Mouse (Mus musculus) midbrain, postnatal 0 days (tissue): ENCODE measurements at regions not wholly inside any gene's neighbourhood (a gene's known extent, or its start where the extent isn't known, plus 50 kb on each side); places are given as distances from the start of the nearest gene placed in this dataset.
"Not testable (repeated sequence)": the region's sequence is repeated elsewhere in the genome, so short reads cannot be mapped to it uniquely, and the experiment has no call there.

Experiments used
- ATAC-seq: fragments of 200-750 bp; cut with Nextera tagmentation; 2 replicates; pipeline ENCODE4 v1.8.0; 2017; ENCODE audit warnings: moderate number of reproducible peaks, mild to moderate bottlenecking, moderate TSS enrichment, moderate library complexity; ENCODE audit not compliant: low FRiP score
- DNase-seq: peaks from one replicate; pipeline ENCODE4 v3.0.0-alpha.2; 2015; ENCODE audit warnings: low spot score
- H3K27ac ChIP-seq: fragments of 300-500 bp; sonication (generic); 2 replicates; pipeline ENCODE4 v1.5.1; 2014; ENCODE audit warnings: low read depth, mild to moderate bottlenecking, low read length, mixed read lengths
- H3K27me3 ChIP-seq: fragments of 300-500 bp; sonication (generic); 2 replicates; pipeline ENCODE4 v1.6.1; 2014; ENCODE audit warnings: low read length, control low read depth, mixed read lengths; ENCODE audit not compliant: insufficient read depth
- H3K36me3 ChIP-seq: fragments of 300-500 bp; sonication (generic); 2 replicates; pipeline ENCODE4 v1.6.1; 2014; ENCODE audit warnings: low read length, control low read depth, mixed read lengths; ENCODE audit not compliant: insufficient read depth
- H3K4me1 ChIP-seq: fragments of 300-500 bp; sonication (generic); 2 replicates; pipeline ENCODE4 v1.6.1; 2014; ENCODE audit warnings: mild to moderate bottlenecking, control low read depth, antibody characterized with exemption, low read length, mixed read lengths; ENCODE audit not compliant: insufficient read depth
- H3K4me2 ChIP-seq: fragments of 300-500 bp; sonication (generic); 2 replicates; pipeline ENCODE4 v1.6.1; 2014; ENCODE audit warnings: low read depth, mild to moderate bottlenecking, low read length, mixed read lengths; ENCODE audit not compliant: poor library complexity, severe bottlenecking
- H3K4me3 ChIP-seq: fragments of 300-500 bp; sonication (generic); 2 replicates; pipeline ENCODE4 v1.5.1; 2014; ENCODE audit warnings: low read depth, mild to moderate bottlenecking, low read length, moderate library complexity
- H3K9ac ChIP-seq: fragments of 300-500 bp; sonication (generic); replicated peaks from 2 replicates; pipeline ENCODE4 v1.6.1; 2014; ENCODE audit warnings: mild to moderate bottlenecking, low read length, moderate library complexity, mixed read lengths; ENCODE audit not compliant: poor library complexity, severe bottlenecking
- H3K9me3 ChIP-seq: fragments of 300-500 bp; sonication (generic); 2 replicates; pipeline ENCODE4 v1.6.1; 2016; ENCODE audit warnings: low read length, control low read depth
- CTCF ChIP-seq: IDR thresholded peaks from 2 replicates; pipeline ENCODE4 v1.5.1; 2016; ENCODE audit warnings: antibody characterized with exemption, mild to moderate bottlenecking
- WGBS: fragments of 180-500 bp; shearing (Covaris S2); extraction: QIAGEN DNeasy Blood & Tissue Kit; methylation state at CpG from one replicate; pipeline ENCODE4 v1.1.7; 2014; 5-methylcytosine and 5-hydroxymethylcytosine counted together

DNA sequence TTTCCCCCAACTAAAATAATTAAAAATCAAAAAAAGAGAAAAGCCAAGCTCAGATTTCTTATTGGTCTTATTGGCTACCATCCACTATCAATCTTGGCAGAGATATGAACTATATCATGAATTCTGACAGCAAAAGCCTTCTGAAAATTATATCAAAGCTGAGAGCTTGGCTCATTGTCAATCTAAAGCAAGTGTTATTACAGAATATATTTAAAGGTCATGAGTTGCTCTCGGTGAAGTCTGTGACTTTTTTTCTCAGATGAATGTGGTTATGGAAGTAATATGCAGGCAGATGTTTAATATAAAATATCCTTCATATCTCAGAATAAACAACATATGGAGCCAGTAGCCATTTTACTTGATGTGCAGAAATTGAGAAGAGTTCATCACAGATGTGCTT lies 645.2 kb downstream of the Nxph1 start:
- Histone ChIP-seq H3K27ac (no peak overlapping the region), H3K27me3 (no peaks in the 10 kb centered on the region), H3K4me3 (no peak overlapping the region), H3K36me3 (no peaks in the 10 kb centered on the region), H3K4me2 (no peak overlapping the region), H3K9me3 (no peaks in the 10 kb centered on the region), H3K9ac (no peak overlapping the region), H3K4me1 (no peaks in the 10 kb centered on the region)
- DNase-seq = no peak
- 65% methylated on average over 1 of the region's 1 CpGs for WGBS
- no peak for ATAC-seq
- no peak for TF ChIP-seq CTCF

DNA sequence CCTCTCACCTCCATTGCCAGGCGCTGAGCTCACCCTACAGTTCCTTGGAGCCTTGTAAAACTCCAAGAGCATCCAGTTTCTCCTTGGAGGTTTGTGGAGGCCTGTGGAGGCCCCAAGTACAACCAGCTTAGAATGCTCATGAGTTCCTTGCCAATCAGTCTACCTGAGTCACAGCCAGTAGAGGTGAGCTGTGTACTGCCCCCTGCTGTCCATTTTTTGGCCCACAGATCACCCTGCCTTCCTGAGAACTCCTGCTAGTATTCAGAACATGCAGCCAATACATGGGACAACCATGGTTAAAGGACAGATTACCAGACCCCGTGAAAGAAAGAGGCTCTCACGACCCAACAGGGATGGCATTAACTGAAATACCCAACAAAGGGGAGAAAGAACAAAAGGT lies 651.2 kb downstream of the Nxph1 start:
- no peaks in the 10 kb centered on the region for H3K27me3 ChIP-seq
- H3K9me3 ChIP-seq = no peaks in the 10 kb centered on the region
- no peak overlapping the region for H3K4me2 ChIP-seq
- no peak overlapping the region for H3K9ac ChIP-seq
- H3K27ac ChIP-seq = no peak overlapping the region
- ATAC-seq = no peak
- H3K36me3 ChIP-seq = no peaks in the 10 kb centered on the region
- H3K4me3 ChIP-seq = no peak overlapping the region
- DNase-seq = no peak
- no peaks in the 10 kb centered on the region for H3K4me1 ChIP-seq
- WGBS = 73% methylated on average over 3 of the region's 3 CpGs
- no peak for TF ChIP-seq CTCF

DNA sequence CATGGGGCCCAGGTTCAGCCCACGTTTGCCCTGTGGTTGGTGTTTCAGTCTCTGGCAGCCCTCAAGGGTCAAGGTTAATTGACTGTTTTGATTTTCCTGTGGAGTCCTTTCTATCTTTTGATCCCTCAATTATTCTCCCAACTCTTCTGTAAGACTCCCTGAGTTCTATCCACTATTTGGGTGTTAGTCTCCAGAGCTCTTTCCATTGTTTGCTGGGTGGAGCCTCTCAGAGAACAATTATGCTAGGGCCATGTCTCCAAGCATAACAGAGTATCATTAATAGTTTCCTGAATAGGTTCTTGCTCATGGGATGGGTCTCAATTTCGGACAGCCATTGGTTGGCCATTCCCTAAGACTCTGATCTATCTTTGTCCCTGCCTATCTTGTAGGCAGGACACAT lies 685.7 kb downstream of the Nxph1 start:
- no peak for DNase-seq
- TF ChIP-seq CTCF = no peak
- 71% methylated on average over 2 of the region's 2 CpGs for WGBS

DNA sequence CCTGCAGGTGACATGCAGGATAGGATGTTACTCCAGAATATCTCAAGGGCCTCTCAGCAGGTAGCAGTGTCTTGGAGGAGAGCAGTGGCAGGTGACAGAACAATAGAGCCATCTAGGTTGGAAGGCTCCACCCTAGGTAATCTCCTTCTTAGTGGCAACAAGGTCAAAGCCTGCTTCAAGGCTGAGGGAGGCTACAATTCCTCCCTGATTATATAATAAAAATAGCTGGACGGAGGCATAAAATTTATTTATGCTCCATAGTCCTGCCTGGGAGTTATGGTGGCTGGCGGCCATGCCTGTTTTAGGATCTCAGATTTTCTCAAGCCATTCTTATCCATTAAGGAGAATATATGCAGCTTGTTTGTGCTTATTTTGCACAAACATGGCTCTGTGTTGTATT lies 695.2 kb downstream of the Nxph1 start:
- DNase-seq, H3K4me3 ChIP-seq, H3K27ac ChIP-seq, H3K27me3 ChIP-seq, H3K9ac ChIP-seq, H3K4me2 ChIP-seq, H3K4me1 ChIP-seq, ATAC-seq, H3K36me3 ChIP-seq, H3K9me3 ChIP-seq: not testable (repeated sequence)
- WGBS = 92% methylated on average over 2 of the region's 2 CpGs

More for the DNA sequence above, 685.7 kb downstream of the Nxph1 start:
- Histone ChIP-seq H3K4me1 (no peaks in the 10 kb centered on the region), H3K36me3 (no peaks in the 10 kb centered on the region), H3K9me3 (no peaks in the 10 kb centered on the region), H3K4me2 (no peak overlapping the region), H3K9ac (no peak overlapping the region), H3K27ac (no peak overlapping the region), H3K27me3 (no peaks in the 10 kb centered on the region), H3K4me3 (no peak overlapping the region)
- ATAC-seq = no peak

- not testable (repeated sequence) for H3K9ac ChIP-seq, H3K4me1 ChIP-seq, H3K9me3 ChIP-seq, H3K36me3 ChIP-seq, DNase-seq, ATAC-seq, H3K4me2 ChIP-seq, H3K27me3 ChIP-seq, H3K4me3 ChIP-seq, H3K27ac ChIP-seq
- WGBS = 88% methylated on average over 2 of the region's 2 CpGs
These were observed 695.7 kb downstream of the Nxph1 start for GRCm38 (mm10) chr6:9643926-9644325.

GRCm38 (mm10) chr6:9659672-9660071 lies 711.4 kb downstream of the Nxph1 start:
- Histone ChIP-seq H3K4me2 (no peak overlapping the region), H3K36me3 (no peaks in the 10 kb centered on the region), H3K9me3 (no peaks in the 10 kb centered on the region), H3K4me1 (no peaks in the 10 kb centered on the region), H3K27ac (no peak overlapping the region), H3K4me3 (no peak overlapping the region), H3K27me3 (no peaks in the 10 kb centered on the region), H3K9ac (no peak overlapping the region)
- no peak for DNase-seq
- ATAC-seq = no peak
- 86% methylated on average over 7 of the region's 7 CpGs for WGBS
- TF ChIP-seq CTCF = no peak

- no peak for TF ChIP-seq CTCF
- ATAC-seq (no peak), DNase-seq (no peak)
These were observed 737.0 kb downstream of the Nxph1 start for GRCm38 (mm10) chr6:9685182-9685581.

More at GRCm38 (mm10) chr6:9685182-9685581, 737.0 kb downstream of the Nxph1 start:
- Histone ChIP-seq H3K36me3 (no peaks in the 10 kb centered on the region), H3K9me3 (no peaks in the 10 kb centered on the region), H3K27me3 (no peaks in the 10 kb centered on the region), H3K9ac (no peak overlapping the region), H3K4me3 (no peak overlapping the region), H3K4me2 (no peak overlapping the region), H3K27ac (no peak overlapping the region), H3K4me1 (no peaks in the 10 kb centered on the region)
